Mouse (Mus musculus): Measurements from ENCODE around the gene Reg3d. TPM values are rescaled to one million over a fixed set of nuclear protein-coding genes. Genes with fewer than 3 reads are reported as not detected.

Gene Reg3d
- polyA plus RNA-seq (2014; fragmentation: Illumina TruSeq; extraction: RNeasy Lipid Tissue Mini Kit (QIAGEN cat#74804); ENCODE audit: low read depth, low replicate concordance), result 0.48 TPM

GRCm38 (mm10) chr6:78378765-78379164 is at the start of gene Reg3d:
Gene Reg3d (minus strand): TSS chr6:78378865.

DNA sequence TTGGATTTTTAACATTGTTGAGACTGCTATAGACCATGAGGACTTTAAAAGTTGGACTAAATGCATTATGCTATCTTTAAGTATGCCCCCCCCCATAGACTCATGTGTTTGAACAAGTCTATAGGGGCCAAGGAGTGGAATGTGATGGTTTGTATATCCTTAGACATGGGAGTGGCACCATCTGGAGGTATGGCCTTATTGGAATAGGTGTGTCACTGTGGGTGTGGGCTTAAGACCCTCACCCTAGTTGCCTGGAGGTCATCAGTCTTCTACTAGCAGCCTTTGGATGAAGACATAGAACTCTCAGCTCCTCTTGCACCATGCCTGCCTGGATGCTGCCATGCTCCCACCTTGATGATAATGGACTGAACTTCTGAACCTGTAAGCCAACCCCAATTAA is 43.7 kb upstream of the Reg3d start, which contains the start of gene Reg1:
TSS of gene Reg1 (plus strand) at position 301 of the 400 bp plus-strand sequence.

GRCm38 (mm10) chr6:78395323-78395722 is 16.7 kb upstream of the Reg3d start, which contains the start of gene Reg2:
Gene Reg2 (plus strand): TSS chr6:78395623.

DNA sequence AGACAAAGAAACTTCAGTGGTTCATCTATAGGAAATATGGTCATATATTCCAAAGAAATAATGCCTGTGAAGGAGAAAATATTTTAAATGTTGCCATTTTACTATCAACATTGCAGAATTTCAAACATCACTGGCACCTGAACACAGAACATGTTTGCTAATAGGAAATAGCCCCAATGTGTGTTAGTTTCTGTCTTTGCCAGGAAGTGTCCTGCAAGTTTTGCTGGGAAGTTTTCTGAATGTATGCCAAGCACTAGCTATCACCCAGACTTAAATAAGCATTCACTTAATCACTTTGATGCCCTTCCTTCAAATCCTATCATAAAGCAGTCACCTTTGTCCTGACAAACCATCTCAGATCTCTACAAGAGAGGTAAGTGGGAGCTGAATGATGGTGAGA is 1.7 kb upstream of the Reg3d start, which contains the start of gene Reg3a:
TSS of gene Reg3a (plus strand) at position 301 of the 400 bp plus-strand sequence.

GRCm38 (mm10) chr6:78370357-78370756 is 8.3 kb downstream of the Reg3d start, which contains the start of gene Reg3b:
Gene Reg3b (plus strand): TSS chr6:78370657.

Other genes starting within 250 kb of the Reg3d start
- gene Reg3b, start 8.2 kb downstream of the Reg3d start, polyA plus RNA-seq (2014; fragmentation: Illumina TruSeq; extraction: RNeasy Lipid Tissue Mini Kit (QIAGEN cat#74804); ENCODE audit: low read depth, low replicate concordance), result not detected
- not detected for gene Reg3a, start 1.8 kb upstream of the Reg3d start, polyA plus RNA-seq (2014; fragmentation: Illumina TruSeq; extraction: RNeasy Lipid Tissue Mini Kit (QIAGEN cat#74804); ENCODE audit: low read depth, low replicate concordance)
- not detected for gene Reg2, start 16.8 kb upstream of the Reg3d start, polyA plus RNA-seq (2014; fragmentation: Illumina TruSeq; extraction: RNeasy Lipid Tissue Mini Kit (QIAGEN cat#74804); ENCODE audit: low read depth, low replicate concordance)
- gene Reg1, start 43.8 kb upstream of the Reg3d start, polyA plus RNA-seq (2014; fragmentation: Illumina TruSeq; extraction: RNeasy Lipid Tissue Mini Kit (QIAGEN cat#74804); ENCODE audit: low read depth, low replicate concordance), result 2.0 TPM
- gene Reg3g, start 90.0 kb upstream of the Reg3d start, polyA plus RNA-seq (2014; fragmentation: Illumina TruSeq; extraction: RNeasy Lipid Tissue Mini Kit (QIAGEN cat#74804); ENCODE audit: low read depth, low replicate concordance), result 0.62 TPM